Mouse (Mus musculus) limb, embryonic 13.5 days (tissue): ENCODE data around the gene Tecpr2. TPM values are rescaled to one million over a fixed set of nuclear protein-coding genes. Genes with fewer than 3 reads are reported as not detected.
A peak's percentile ranks its signal among the peaks of the same experiment; 100 is the strongest.
"Not testable (repeated sequence)": the region's sequence is repeated elsewhere in the genome, so short reads cannot be mapped to it uniquely, and the experiment has no call there.

Experiments used
- ATAC-seq: fragments of 200-750 bp; cut with Nextera tagmentation; 2 replicates; pipeline ENCODE4 v1.8.0; 2017; ENCODE audit warnings: low read depth, moderate number of reproducible peaks, moderate TSS enrichment; ENCODE audit not compliant: low FRiP score
- H3K27ac ChIP-seq: fragments of 300-500 bp; sonication (generic); 2 replicates; pipeline ENCODE4 v1.5.1; 2015; ENCODE audit warnings: inconsistent platforms, mild to moderate bottlenecking, moderate library complexity
- H3K27me3 ChIP-seq: fragments of 300-500 bp; sonication (generic); 2 replicates; pipeline ENCODE4 v1.6.1; 2015; ENCODE audit warnings: mild to moderate bottlenecking, inconsistent platforms
- H3K36me3 ChIP-seq: fragments of 300-500 bp; sonication (generic); 2 replicates; pipeline ENCODE4 v1.6.1; 2015; ENCODE audit warnings: inconsistent platforms, mild to moderate bottlenecking, moderate library complexity
- H3K4me1 ChIP-seq: fragments of 300-500 bp; sonication (generic); 2 replicates; pipeline ENCODE4 v1.6.1; 2015; ENCODE audit warnings: inconsistent platforms
- H3K4me2 ChIP-seq: fragments of 300-500 bp; sonication (generic); replicated peaks from 2 replicates; pipeline ENCODE4 v1.6.1; 2015; ENCODE audit warnings: inconsistent platforms, mild to moderate bottlenecking, moderate library complexity
- H3K4me3 ChIP-seq: fragments of 300-500 bp; sonication (generic); 2 replicates; pipeline ENCODE4 v1.5.1; 2015; ENCODE audit warnings: moderate library complexity, mild to moderate bottlenecking, inconsistent platforms
- H3K9ac ChIP-seq: fragments of 300-500 bp; sonication (generic); 2 replicates; pipeline ENCODE4 v1.6.1; 2015; ENCODE audit warnings: mild to moderate bottlenecking, inconsistent platforms
- H3K9me3 ChIP-seq: fragments of 300-500 bp; sonication (generic); 2 replicates; pipeline ENCODE4 v1.6.1; 2016; ENCODE audit warnings: inconsistent platforms
- WGBS: fragments of 180-500 bp; shearing (Covaris S2); methylation state at CpG from one replicate; pipeline ENCODE4 v1.1.7; 2015; 5-methylcytosine and 5-hydroxymethylcytosine counted together
- polyA plus RNA-seq: library from polyadenylated mRNA; unstranded; fragments of >200 nt; fragmentation: Nextera tagmentation; extraction: Ambion mirVana; gene quantifications from 2 replicates; pipeline ENCODE4 v1.2.1, GENCODE M21; 2015

Tecpr2 gene
- polyA plus RNA-seq, 1 experiment from 2014 or later = 4.9 TPM

GRCm38 (mm10) chr12:110850929-110851256 lies 38.2 kb upstream of the Tecpr2 start:
- no peak for ATAC-seq
- peak overlapping the region; percentile 87 for H3K4me3 ChIP-seq
- H3K27ac ChIP-seq = peak overlapping the region; percentile 73; the same call in 1 of the 2 replicates
- H3K4me2 ChIP-seq = peak overlapping the region; percentile 78
- WGBS = 14% methylated on average over 9 of the region's 9 CpGs
- H3K9me3 ChIP-seq = no peaks in the 10 kb centered on the region
- peaks cover 13% of the 10 kb centered on the region for H3K36me3 ChIP-seq
- H3K4me1 ChIP-seq = peaks cover 22% of the 10 kb centered on the region
- peak overlapping the region; percentile 93 for H3K9ac ChIP-seq
- H3K27me3 ChIP-seq = peaks cover 23% of the 10 kb centered on the region

DNA sequence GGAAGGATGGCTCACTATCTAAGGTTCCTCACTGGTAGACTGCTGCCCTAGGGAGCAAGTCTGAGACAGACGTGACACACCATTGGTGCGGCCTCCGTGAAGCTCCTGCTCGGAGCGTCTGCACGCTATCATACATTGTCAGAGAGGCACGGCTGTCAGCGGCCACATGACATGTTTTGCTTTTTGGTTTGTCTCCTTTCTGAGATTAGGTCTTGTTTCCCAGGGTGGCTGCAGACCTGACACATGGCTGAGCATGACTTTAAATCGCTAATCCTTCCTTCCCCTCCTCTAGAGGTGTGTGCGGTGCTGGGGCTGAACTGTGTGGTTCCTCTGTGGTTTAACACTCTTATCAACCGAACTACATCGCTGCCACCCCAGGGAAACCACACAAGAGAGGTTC lies 37.6 kb upstream of the Tecpr2 start:
- Histone ChIP-seq H3K4me1 (peaks cover 17% of the 10 kb centered on the region), H3K36me3 (peaks cover 17% of the 10 kb centered on the region), H3K9me3 (no peaks in the 10 kb centered on the region), H3K4me2 (peak overlapping the region; percentile 78), H3K9ac (peak overlapping the region; percentile 93), H3K4me3 (peak overlapping the region; percentile 87), H3K27ac (no peak overlapping the region), H3K27me3 (peaks cover 18% of the 10 kb centered on the region)
- no peak for ATAC-seq
- 82% methylated on average over 12 of the region's 12 CpGs for WGBS

DNA sequence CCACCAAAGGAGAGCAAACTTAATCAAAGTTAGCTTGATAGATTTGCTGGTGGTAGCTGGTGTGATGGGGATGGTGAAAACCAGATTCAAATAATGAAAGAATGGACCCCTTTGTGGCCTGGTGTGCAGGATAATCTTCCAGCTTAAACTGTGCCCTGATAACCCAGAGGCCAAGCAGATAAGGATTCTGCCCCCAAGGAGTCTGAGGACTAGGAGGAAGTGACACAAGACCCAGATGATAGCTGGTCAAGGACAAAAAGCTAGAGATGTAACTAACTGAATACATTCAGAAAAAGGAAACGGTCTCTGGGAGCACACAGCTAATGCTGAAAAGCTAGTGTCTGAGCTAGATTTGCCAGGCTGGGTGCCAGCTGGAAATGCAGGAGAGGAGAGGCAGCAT lies 37.1 kb upstream of the Tecpr2 start:
- Histone ChIP-seq H3K4me2 (no peak overlapping the region; the same call in 1 of the 2 replicates), H3K27me3 (peaks cover 13% of the 10 kb centered on the region), H3K4me1 (peaks cover 17% of the 10 kb centered on the region), H3K9me3 (no peaks in the 10 kb centered on the region), H3K9ac (no peak overlapping the region), H3K4me3 (no peak overlapping the region), H3K36me3 (peaks cover 18% of the 10 kb centered on the region), H3K27ac (no peak overlapping the region)
- WGBS = 96% methylated on average over 1 of the region's 1 CpGs
- no peak for ATAC-seq

DNA sequence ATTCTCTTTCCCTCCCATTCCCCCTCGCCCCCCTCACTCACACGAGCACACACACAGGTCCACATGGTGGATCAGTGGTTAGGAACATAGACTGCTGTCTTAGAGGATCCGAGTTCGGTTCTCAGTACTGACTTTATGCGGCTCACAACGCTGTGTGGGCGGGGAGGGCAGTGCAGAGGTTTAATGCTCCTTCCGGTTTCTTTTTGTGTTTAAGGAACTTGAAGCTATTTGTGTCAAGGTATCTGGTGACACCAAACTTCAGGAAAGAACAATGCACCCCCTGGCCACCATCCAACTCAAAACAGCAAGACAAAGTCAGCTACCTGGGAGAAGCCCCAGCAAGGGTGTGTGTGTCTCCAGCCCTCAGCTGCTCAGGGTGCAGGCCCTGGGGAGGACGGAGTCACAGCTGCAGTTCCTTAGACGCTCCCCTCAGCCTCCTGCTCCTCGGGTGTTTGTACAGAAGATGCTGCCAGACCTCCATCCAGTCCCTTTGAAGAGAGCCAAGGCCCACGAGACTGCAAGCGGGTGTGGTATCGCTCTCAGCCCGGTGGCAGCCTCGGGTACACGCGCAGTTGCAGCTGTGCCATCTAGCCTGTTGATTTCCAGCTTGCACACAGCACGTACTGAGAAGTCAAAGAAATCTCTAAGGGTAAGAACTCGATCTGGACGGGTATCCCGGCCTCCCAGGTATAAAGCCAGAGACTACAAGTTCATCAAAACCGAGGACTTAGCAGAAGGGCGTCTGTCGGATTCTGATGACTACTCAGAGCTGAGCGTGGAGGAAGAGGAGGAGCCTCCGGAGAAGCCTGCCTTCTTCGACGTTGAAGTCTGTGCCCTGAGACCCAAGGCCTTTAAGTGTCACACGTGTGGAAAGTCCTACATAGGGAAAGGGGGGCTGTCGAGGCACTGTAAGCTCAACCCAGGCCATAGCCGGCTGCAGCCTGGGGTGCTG lies 34.0 kb upstream of the Tecpr2 start:
- no peak overlapping the region for H3K27ac ChIP-seq

GRCm38 (mm10) chr12:110857196-110857595 lies 31.9 kb upstream of the Tecpr2 start:
- H3K36me3 ChIP-seq = peaks cover 55% of the 10 kb centered on the region
- 71% methylated on average over 7 of the region's 7 CpGs for WGBS

More for the DNA sequence above, 34.0 kb upstream of the Tecpr2 start:
- H3K36me3 ChIP-seq = peaks cover 40% of the 10 kb centered on the region
- 83% methylated on average over 32 of the region's 32 CpGs for WGBS
- peak overlapping the region; percentile 4; the same call in 1 of the 2 replicates for H3K9ac ChIP-seq
- H3K4me2 ChIP-seq = no peak overlapping the region
- H3K27me3 ChIP-seq = no peaks in the 10 kb centered on the region
- ATAC-seq = no peak
- H3K4me1 ChIP-seq = peaks cover 12% of the 10 kb centered on the region
- H3K9me3 ChIP-seq = no peaks in the 10 kb centered on the region
- H3K4me3 ChIP-seq = no peak overlapping the region

DNA sequence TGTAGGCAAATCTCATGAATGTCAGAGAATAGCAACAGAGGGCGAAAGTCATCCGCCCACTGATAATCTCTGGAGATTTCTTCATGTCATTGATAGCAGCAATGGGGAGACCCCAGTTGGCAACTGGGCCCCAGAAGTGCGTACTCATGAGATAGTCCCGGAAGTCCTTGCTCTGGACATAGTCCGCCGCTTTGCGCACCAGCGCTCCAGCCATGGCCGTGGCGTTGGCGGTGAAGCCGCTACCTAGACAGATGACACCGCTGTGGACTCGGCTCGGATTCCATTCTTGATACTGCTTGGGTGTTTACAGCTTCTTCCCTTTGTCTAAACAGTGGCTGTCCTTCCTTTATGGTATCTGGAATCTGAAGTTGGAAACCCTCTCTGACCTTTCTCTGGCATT lies 30.4 kb upstream of the Tecpr2 start:
- H3K9me3 ChIP-seq, H3K27ac ChIP-seq, H3K9ac ChIP-seq, ATAC-seq, H3K4me2 ChIP-seq, H3K4me1 ChIP-seq, H3K27me3 ChIP-seq, H3K4me3 ChIP-seq: not testable (repeated sequence)
- WGBS = 96% methylated on average over 15 of the region's 15 CpGs
- H3K36me3 ChIP-seq = peaks cover 63% of the 10 kb centered on the region

More at GRCm38 (mm10) chr12:110857196-110857595, 31.9 kb upstream of the Tecpr2 start:
- Histone ChIP-seq H3K9me3 (no peaks in the 10 kb centered on the region), H3K4me3 (no peak overlapping the region), H3K4me1 (no peaks in the 10 kb centered on the region), H3K27me3 (no peaks in the 10 kb centered on the region), H3K27ac (no peak overlapping the region), H3K9ac (no peak overlapping the region), H3K4me2 (no peak overlapping the region)
- no peak for ATAC-seq

GRCm38 (mm10) chr12:110860293-110860692 lies 28.8 kb upstream of the Tecpr2 start:
- no peak for ATAC-seq
- no peak overlapping the region for H3K9ac ChIP-seq
- H3K27ac ChIP-seq = no peak overlapping the region
- H3K4me1 ChIP-seq = no peaks in the 10 kb centered on the region
- H3K4me3 ChIP-seq = no peak overlapping the region
- no peaks in the 10 kb centered on the region for H3K9me3 ChIP-seq
- peaks cover 71% of the 10 kb centered on the region for H3K36me3 ChIP-seq
- H3K4me2 ChIP-seq = no peak overlapping the region
- H3K27me3 ChIP-seq = no peaks in the 10 kb centered on the region

GRCm38 (mm10) chr12:110861256-110861655 lies 27.8 kb upstream of the Tecpr2 start:
- Histone ChIP-seq H3K4me1 (no peaks in the 10 kb centered on the region), H3K36me3 (peaks cover 71% of the 10 kb centered on the region), H3K4me2 (no peak overlapping the region), H3K27me3 (no peaks in the 10 kb centered on the region), H3K9ac (no peak overlapping the region; the same call in 1 of the 2 replicates), H3K9me3 (no peaks in the 10 kb centered on the region), H3K4me3 (no peak overlapping the region), H3K27ac (no peak overlapping the region)
- ATAC-seq = no peak
- 31% methylated on average over 7 of the region's 7 CpGs for WGBS

DNA sequence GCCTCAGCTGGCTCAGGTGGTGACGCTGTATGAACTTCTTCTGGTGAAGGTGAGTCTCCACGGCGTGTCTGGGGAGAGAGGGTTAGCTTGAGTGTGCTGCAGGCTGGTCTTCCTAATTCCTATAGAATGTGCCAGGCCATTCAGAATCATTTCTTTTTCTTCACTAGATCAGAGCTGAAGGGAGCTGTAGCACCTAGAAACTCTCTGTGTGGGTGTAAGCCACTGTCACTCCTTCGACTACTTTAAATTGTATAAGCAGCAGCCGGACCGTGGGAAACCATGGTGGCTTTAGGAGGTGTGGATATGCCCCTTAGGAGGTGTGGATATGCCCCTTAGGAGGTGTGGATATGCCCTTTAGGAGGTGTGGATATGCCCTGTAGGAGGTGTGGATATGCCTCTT lies 25.1 kb upstream of the Tecpr2 start:
- Histone ChIP-seq H3K9me3 (no peaks in the 10 kb centered on the region), H3K4me2 (no peak overlapping the region), H3K27ac (no peak overlapping the region), H3K27me3 (no peaks in the 10 kb centered on the region), H3K9ac (no peak overlapping the region), H3K4me3 (no peak overlapping the region), H3K36me3 (peaks cover 83% of the 10 kb centered on the region), H3K4me1 (no peaks in the 10 kb centered on the region)
- no peak for ATAC-seq
- WGBS = 95% methylated on average over 6 of the region's 6 CpGs

- WGBS = 82% methylated on average over 5 of the region's 6 CpGs
- H3K27me3 ChIP-seq = no peaks in the 10 kb centered on the region
- H3K9me3 ChIP-seq = no peaks in the 10 kb centered on the region
- H3K4me1 ChIP-seq = no peaks in the 10 kb centered on the region
- no peak overlapping the region for H3K27ac ChIP-seq
- peaks cover 87% of the 10 kb centered on the region for H3K36me3 ChIP-seq
- ATAC-seq = no peak
- H3K9ac ChIP-seq = no peak overlapping the region
- H3K4me3 ChIP-seq = no peak overlapping the region
- H3K4me2 ChIP-seq = no peak overlapping the region
Observed at GRCm38 (mm10) chr12:110865571-110865970, 23.5 kb upstream of the Tecpr2 start.

DNA sequence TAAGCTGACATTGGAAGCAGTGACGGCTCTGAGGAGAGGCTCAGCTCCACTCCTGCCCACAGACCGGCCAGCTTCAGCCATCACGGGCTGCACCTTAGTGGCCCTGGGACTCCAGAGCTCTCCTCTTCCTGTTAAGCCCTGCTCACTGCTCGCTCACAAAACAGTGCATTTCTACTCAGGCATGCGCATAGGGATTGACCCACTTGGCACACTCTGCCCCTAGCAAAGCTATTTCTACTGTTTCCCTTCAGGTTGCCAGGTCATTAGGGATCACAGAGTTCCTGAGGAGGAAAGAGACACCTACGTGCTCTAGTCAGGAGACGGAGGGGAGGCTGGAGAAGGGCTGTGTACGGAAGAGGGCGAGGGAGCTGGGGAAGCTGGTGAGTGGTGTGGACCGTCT lies 23.1 kb upstream of the Tecpr2 start:
- H3K9me3 ChIP-seq = no peaks in the 10 kb centered on the region
- no peaks in the 10 kb centered on the region for H3K4me1 ChIP-seq
- 87% methylated on average over 10 of the region's 10 CpGs for WGBS
- H3K9ac ChIP-seq = no peak overlapping the region
- H3K27ac ChIP-seq = no peak overlapping the region
- H3K36me3 ChIP-seq = peaks cover 88% of the 10 kb centered on the region
- no peaks in the 10 kb centered on the region for H3K27me3 ChIP-seq
- no peak for ATAC-seq
- no peak overlapping the region for H3K4me3 ChIP-seq
- no peak overlapping the region for H3K4me2 ChIP-seq

GRCm38 (mm10) chr12:110870107-110870506 lies 19.0 kb upstream of the Tecpr2 start:
- Histone ChIP-seq H3K4me2 (no peak overlapping the region), H3K9me3 (no peaks in the 10 kb centered on the region), H3K4me1 (no peaks in the 10 kb centered on the region), H3K9ac (no peak overlapping the region), H3K4me3 (no peak overlapping the region), H3K27ac (no peak overlapping the region), H3K27me3 (no peaks in the 10 kb centered on the region), H3K36me3 (peaks cover 95% of the 10 kb centered on the region)
- 84% methylated on average over 4 of the region's 4 CpGs for WGBS
- ATAC-seq = no peak

DNA sequence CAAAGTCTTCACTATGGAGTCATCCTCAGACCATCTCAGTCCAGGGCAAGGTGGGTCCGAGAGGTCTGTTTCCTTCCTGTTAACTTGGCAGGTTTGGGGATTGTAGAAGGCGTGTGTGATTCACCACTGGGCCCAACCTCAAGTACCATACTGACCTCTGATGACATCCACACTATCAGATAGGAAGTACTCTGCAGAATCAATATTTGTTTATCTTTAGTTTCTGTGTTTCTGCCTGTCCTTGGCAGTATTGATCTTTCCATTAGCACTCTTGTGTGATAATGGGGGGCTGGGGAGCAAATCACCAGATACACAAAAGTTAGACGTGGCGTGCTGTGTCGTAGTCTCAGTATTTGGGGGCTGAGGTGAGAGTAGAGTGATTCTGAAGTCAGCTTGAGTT lies 17.8 kb upstream of the Tecpr2 start:
- Histone ChIP-seq H3K4me1 (no peaks in the 10 kb centered on the region), H3K4me2 (no peak overlapping the region), H3K27me3 (no peaks in the 10 kb centered on the region), H3K36me3 (peaks cover 96% of the 10 kb centered on the region), H3K9ac (no peak overlapping the region), H3K27ac (no peak overlapping the region), H3K9me3 (no peaks in the 10 kb centered on the region), H3K4me3 (no peak overlapping the region)
- WGBS = 92% methylated on average over 5 of the region's 5 CpGs
- no peak for ATAC-seq
